In the genomic region with DNA sequence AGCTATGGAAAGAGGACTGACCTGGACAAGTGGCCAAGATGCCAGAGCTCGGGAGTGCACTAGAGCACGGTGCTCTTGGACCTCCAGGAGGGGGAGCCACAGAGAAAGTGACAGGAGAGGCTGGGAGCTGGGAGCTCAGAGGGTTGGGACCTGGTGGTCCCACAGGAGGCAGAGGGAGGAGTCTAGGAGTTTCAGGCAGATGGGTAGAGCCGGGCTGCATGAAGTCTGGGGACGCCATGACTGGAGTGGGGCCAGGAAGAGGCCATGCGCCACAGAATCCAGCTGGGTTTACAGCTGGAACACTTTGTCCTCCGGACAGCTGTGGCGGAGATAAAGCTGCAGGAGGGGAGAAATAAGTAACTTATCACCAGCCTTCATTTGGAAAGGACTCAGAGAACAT, we compare ENCODE assay signal across 10 mouse cellular contexts. TPM values are rescaled to one million over a fixed set of nuclear protein-coding genes. Genes with fewer than 3 reads are reported as not detected.
DNase-seq lines count a peak whose midpoint lies in the region; ATAC-seq and TF ChIP-seq lines count a peak whose summit lies in the region.
"Had no signal": no experiment of that assay in that cellular context is flagged by ENCODE, and none has a peak within 500 bp of the region (broad histone marks: within the 10 kb centered on the region; RNA-seq: fewer than 3 reads in every experiment).

No protein-coding gene starts in this region.

- H3K4me1 ChIP-seq in heart, embryonic 11.5 days (ENCODE audit: control insufficient read depth, insufficient read depth, low read length) = no peaks in the 10 kb centered on the region
- peaks cover 0 to 12% of the 10 kb centered on the region in 2 experiments; a peak in 2 of 4 replicates for H3K4me1 ChIP-seq in ES-E14 (ENCODE audit: control insufficient read depth in 2 of 2, insufficient read depth in 2 of 2, low read length in 2 of 2, poor library complexity in 1 of 2)
- no peaks in the 10 kb centered on the region for H3K4me1 ChIP-seq in heart, postnatal 0 days (ENCODE audit: control insufficient read depth, insufficient read depth)
- peaks cover 42% of the 10 kb centered on the region for H3K4me1 ChIP-seq in lung, embryonic 15.5 days

- peak; percentile 84 to 86 for DNase-seq in heart, adult 18-20 months
- DNase-seq in ES-E14 (ENCODE audit: low read depth, low spot score) = peak; percentile 65
- peak; percentile 51 for DNase-seq in heart, postnatal 0 days (ENCODE audit: low spot score)
- no peak for DNase-seq in right cerebral cortex, adult 2 months (ENCODE audit: low spot score in 2 of 2)
- no peak for DNase-seq in cerebellum, adult 9-11 months
- no peak for DNase-seq in right cerebral cortex, postnatal 25 days

- no peaks in the 10 kb centered on the region for H3K36me3 ChIP-seq in heart, embryonic 11.5 days (ENCODE audit: control insufficient read depth, insufficient read depth, low read length)
- H3K36me3 ChIP-seq in ES-E14 (ENCODE audit: control insufficient read depth, insufficient read depth, low read length, poor library complexity, severe bottlenecking) = no peaks in the 10 kb centered on the region
- H3K36me3 ChIP-seq in heart, postnatal 0 days (replicated peaks; ENCODE audit: control insufficient read depth, insufficient read depth, low read length) = no peaks in the 10 kb centered on the region
- H3K36me3 ChIP-seq in lung, embryonic 15.5 days = no peaks in the 10 kb centered on the region

- no peaks in the 10 kb centered on the region for H3K9me3 ChIP-seq in heart, embryonic 11.5 days (replicated peaks; ENCODE audit: control insufficient read depth, low read length)
- H3K9me3 ChIP-seq in ES-E14 (ENCODE audit: control insufficient read depth, insufficient read depth, low read depth, low read length) = no peaks in the 10 kb centered on the region
- H3K9me3 ChIP-seq in heart, postnatal 0 days (replicated peaks; ENCODE audit: control insufficient read depth, low read length) = no peaks in the 10 kb centered on the region
- no peaks in the 10 kb centered on the region for H3K9me3 ChIP-seq in lung, embryonic 15.5 days

- no peak overlapping the region for H3K27ac ChIP-seq in heart, embryonic 11.5 days (ENCODE audit: low read depth, low read length)
- no peak overlapping the region; the same call in 1 of the 2 replicates for H3K27ac ChIP-seq in ES-E14 (ENCODE audit: insufficient read depth, low read depth, low read length, poor library complexity, severe bottlenecking)
- H3K27ac ChIP-seq in heart, postnatal 0 days (ENCODE audit: low read depth) = no peak overlapping the region
- no peak overlapping the region for H3K27ac ChIP-seq in lung, embryonic 15.5 days

- no peak overlapping the region for H3K9ac ChIP-seq in heart, embryonic 11.5 days (ENCODE audit: low read depth, low read length)
- no peak overlapping the region; the same call in 1 of the 2 replicates for H3K9ac ChIP-seq in ES-E14 (ENCODE audit: insufficient read depth, low read depth, low read length, poor library complexity, severe bottlenecking)
- H3K9ac ChIP-seq in heart, postnatal 0 days (replicated peaks; ENCODE audit: low read depth, low read length) = no peak overlapping the region
- H3K9ac ChIP-seq in lung, embryonic 15.5 days = no peak overlapping the region

- WGBS in heart, embryonic 11.5 days (ENCODE audit: insufficient replicate concordance) = 21% methylated on average over 7 of the region's 7 CpGs
- 37% methylated on average over 7 of the region's 7 CpGs for WGBS in heart, postnatal 0 days
- WGBS in lung, embryonic 15.5 days = 14% methylated on average over 7 of the region's 7 CpGs

- in situ Hi-C loops in ES-E14 (cut with MboI; ENCODE audit: low sequenced_read_pairs in 2 of 2, unreplicated experiment in 2 of 2) = no loop called here

- H3K27me3 ChIP-seq in heart, embryonic 11.5 days (ENCODE audit: control insufficient read depth, insufficient read depth, low read length) = peaks cover 33% of the 10 kb centered on the region
- peaks cover 14% of the 10 kb centered on the region for H3K27me3 ChIP-seq in heart, postnatal 0 days (ENCODE audit: control insufficient read depth, insufficient read depth, low read length)
- peaks cover 22% of the 10 kb centered on the region; the same call in 1 of the 2 replicates for H3K27me3 ChIP-seq in lung, embryonic 15.5 days
- H3K27me3 ChIP-seq: Patski had no signal

- H3K4me2 ChIP-seq in heart, embryonic 11.5 days = no peak overlapping the region
- no peak overlapping the region for H3K4me2 ChIP-seq in heart, postnatal 0 days (ENCODE audit: low read depth, low read length)
- no peak overlapping the region for H3K4me2 ChIP-seq in lung, embryonic 15.5 days

- ATAC-seq in heart, embryonic 11.5 days (replicated peaks; ENCODE audit: insufficient number of reproducible peaks, low FRiP score, low TSS enrichment) = no peak
- peak; percentile 64 for ATAC-seq in heart, postnatal 0 days (ENCODE audit: insufficient read depth, low read depth)
- peak; percentile 77 for ATAC-seq in lung, embryonic 15.5 days (ENCODE audit: borderline replicate concordance, extremely low read depth, low FRiP score, low TSS enrichment)
- ATAC-seq: Patski had no signal

- TF ChIP-seq CTCF in heart, postnatal 0 days (IDR thresholded peaks at IDR 0.05; ENCODE audit: low read depth) = peak; percentile 32

- H3K4me3 ChIP-seq in heart, embryonic 11.5 days (ENCODE audit: low read depth, low read length) = no peak overlapping the region
- no peak overlapping the region for H3K4me3 ChIP-seq in ES-E14 (ENCODE audit: insufficient read depth in 1 of 2, low read depth in 1 of 2, low read length in 2 of 2, poor library complexity in 1 of 2, severe bottlenecking in 1 of 2)
- no peak overlapping the region for H3K4me3 ChIP-seq in heart, postnatal 0 days (ENCODE audit: low read depth, low read length)
- H3K4me3 ChIP-seq in lung, embryonic 15.5 days = no peak overlapping the region
- H3K4me3 ChIP-seq: erythroblast, embryonic 14.5 days had no signal

- TF ChIP-seq EP300 in heart, postnatal 0 days (IDR thresholded peaks at IDR 0.05; ENCODE audit: low read depth) = peak; percentile 48; the same call in 1 of the 2 replicates

TF ChIP-seq in ES-E14, 5 proteins besides CTCF, POLR2A, EP300 and RAD21:
- no peak for TF ChIP-seq MAFK (IDR thresholded peaks at IDR 0.05; ENCODE audit: insufficient read depth, low read depth, low read length)
- TF ChIP-seq ZNF384 (IDR thresholded peaks at IDR 0.05; ENCODE audit: low read depth, low read length) = no peak

RNA-seq across cellular contexts. Expression of a gene that starts 25.9 kb away (rescaled TPM):
- total RNA-seq in heart, adult 18-20 months (2021) = not detected
- not detected in 2 replicates for polyA plus RNA-seq in heart, embryonic 11.5 days (2014; fragmentation: Nextera tagmentation; extraction: Ambion mirVana)
- total RNA-seq in ES-E14 (2012; rRNA removed) = 0.27 and 0.69 TPM in 2 replicates
- 0.27 TPM in 1 of 2 replicates, not detected in the other for total RNA-seq in heart, postnatal 0 days (2014; rRNA removed; ENCODE audit: low replicate concordance)
- not detected in 2 replicates for polyA plus RNA-seq in heart, postnatal 0 days (2015; fragmentation: Nextera tagmentation; extraction: Ambion mirVana)
- not detected in 2 replicates for polyA plus RNA-seq in lung, embryonic 15.5 days (2015; fragmentation: Nextera tagmentation; extraction: Ambion mirVana)
- polyA plus RNA-seq: erythroblast, embryonic 14.5 days had no signal

RNA-seq across cellular contexts. Expression of a gene that starts 26.5 kb away (rescaled TPM):
- 10 to 100 TPM in 1 of 2 experiments, 1 to 10 TPM in 1; 9.4 to 10.2 TPM for total RNA-seq in heart, adult 18-20 months (2021)
- 1.1 and 1.2 TPM in 2 replicates for polyA plus RNA-seq in heart, embryonic 11.5 days (2014; fragmentation: Nextera tagmentation; extraction: Ambion mirVana)
- 0.54 and 0.90 TPM in 2 replicates for total RNA-seq in ES-E14 (2012; rRNA removed)
- 4.2 and 5.5 TPM in 2 replicates for total RNA-seq in heart, postnatal 0 days (2014; rRNA removed; ENCODE audit: low replicate concordance)
- polyA plus RNA-seq in heart, postnatal 0 days (2015; fragmentation: Nextera tagmentation; extraction: Ambion mirVana) = 1.6 and 1.8 TPM in 2 replicates
- 0.30 and 0.54 TPM in 2 replicates for polyA plus RNA-seq in lung, embryonic 15.5 days (2015; fragmentation: Nextera tagmentation; extraction: Ambion mirVana)
- polyA plus RNA-seq: erythroblast, embryonic 14.5 days had no signal

RNA-seq across cellular contexts. Expression of a gene that starts 33.5 kb away (rescaled TPM):
- total RNA-seq in heart, adult 18-20 months (2021) = not detected
- not detected in 2 replicates for polyA plus RNA-seq in heart, embryonic 11.5 days (2014; fragmentation: Nextera tagmentation; extraction: Ambion mirVana)
- not detected in 2 replicates for total RNA-seq in ES-E14 (2012; rRNA removed)
- total RNA-seq in heart, postnatal 0 days (2014; rRNA removed; ENCODE audit: low replicate concordance) = not detected in 2 replicates
- polyA plus RNA-seq in heart, postnatal 0 days (2015; fragmentation: Nextera tagmentation; extraction: Ambion mirVana) = not detected in 2 replicates
- polyA plus RNA-seq in lung, embryonic 15.5 days (2015; fragmentation: Nextera tagmentation; extraction: Ambion mirVana) = not detected in 2 replicates
- polyA plus RNA-seq: erythroblast, embryonic 14.5 days; Patski had no signal

RNA-seq across cellular contexts. Expression of a gene that starts 36.1 kb away (rescaled TPM):
- total RNA-seq in heart, adult 18-20 months (2021) = 1,000 to 10,000 TPM; 1,929 to 2,019 TPM
- polyA plus RNA-seq in heart, embryonic 11.5 days (2014; fragmentation: Nextera tagmentation; extraction: Ambion mirVana) = 826 and 917 TPM in 2 replicates
- total RNA-seq in ES-E14 (2012; rRNA removed) = 431 and 552 TPM in 2 replicates
- 1,695 and 1,852 TPM in 2 replicates for total RNA-seq in heart, postnatal 0 days (2014; rRNA removed; ENCODE audit: low replicate concordance)
- 2,183 and 2,286 TPM in 2 replicates for polyA plus RNA-seq in heart, postnatal 0 days (2015; fragmentation: Nextera tagmentation; extraction: Ambion mirVana)
- 530 and 563 TPM in 2 replicates for polyA plus RNA-seq in lung, embryonic 15.5 days (2015; fragmentation: Nextera tagmentation; extraction: Ambion mirVana)

RNA-seq across cellular contexts. Expression of a gene that starts 43.5 kb away (rescaled TPM):
- 10 to 100 TPM; 57.1 to 58.1 TPM for total RNA-seq in heart, adult 18-20 months (2021)
- polyA plus RNA-seq in heart, embryonic 11.5 days (2014; fragmentation: Nextera tagmentation; extraction: Ambion mirVana) = 24.6 and 25.5 TPM in 2 replicates
- total RNA-seq in ES-E14 (2012; rRNA removed) = 18.2 and 18.6 TPM in 2 replicates
- total RNA-seq in heart, postnatal 0 days (2014; rRNA removed; ENCODE audit: low replicate concordance) = 10.5 and 16.9 TPM in 2 replicates
- 14.4 and 15.9 TPM in 2 replicates for polyA plus RNA-seq in heart, postnatal 0 days (2015; fragmentation: Nextera tagmentation; extraction: Ambion mirVana)
- polyA plus RNA-seq in lung, embryonic 15.5 days (2015; fragmentation: Nextera tagmentation; extraction: Ambion mirVana) = 26.9 and 28.7 TPM in 2 replicates

Comparison
In these comparisons a context has a peak if more than half of its experiments do, and no peak if none do; other contexts are left out.
1. DNase-seq: peak in heart, adult 18-20 months (2 of 2), ES-E14 (single experiment) and heart, postnatal 0 days (single experiment); none in right cerebral cortex, adult 2 months (0 of 2), cerebellum, adult 9-11 months (single experiment) and right cerebral cortex, postnatal 25 days (single experiment).